Mouse (Mus musculus): Measurements from ENCODE around the gene Prr11.

DNA sequence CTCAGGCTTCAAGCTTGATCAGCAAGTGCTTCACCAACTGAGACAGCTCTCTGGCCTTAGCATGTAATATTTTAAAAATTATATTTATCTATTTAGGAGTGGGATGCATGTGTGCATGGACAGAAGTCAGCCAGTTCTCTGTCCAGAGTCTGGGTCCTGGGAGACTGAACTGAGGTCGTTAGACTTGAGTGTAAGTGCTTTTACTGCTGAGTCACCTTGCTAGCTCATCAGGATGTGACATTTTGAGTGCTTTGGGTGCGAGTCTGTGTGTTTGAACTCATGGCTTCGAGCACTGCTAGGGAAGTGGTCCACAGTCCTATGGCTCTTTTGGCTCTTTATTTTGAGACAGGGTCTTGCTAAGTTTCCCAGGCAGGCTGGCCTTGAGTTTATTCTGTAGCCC is 65.5 kb downstream of the Prr11 start:
- TF ChIP-seq POLR2A (IDR thresholded peaks at IDR 0.05; ENCODE audit: insufficient read depth, low read depth, low read length) (no peak), CTCF (IDR thresholded peaks at IDR 0.05) (no peak), EP300 (IDR thresholded peaks at IDR 0.05; ENCODE audit: insufficient read depth, low read depth, low read length) (no peak)

Data from heart, adult 2 months (tissue).